Mouse (Mus musculus) megakaryocyte, embryonic 14.5 days (primary cell): ENCODE data around the gene Retreg1.

Experiments used
- FLI1 ChIP-seq: IDR thresholded peaks from 2 replicates; pipeline ENCODE4 v1.6.1; 2012; ENCODE audit warnings: low read length, inconsistent platforms, mixed read lengths
- GATA1 ChIP-seq: IDR thresholded peaks from 3 replicates; pipeline ENCODE4 v1.6.1; 2012; ENCODE audit warnings: mixed read lengths, low read length, inconsistent platforms, borderline replicate concordance

GRCm38 (mm10) chr15:25830426-25830825, 12.6 kb upstream of the Retreg1 start:
- TF ChIP-seq GATA1 = no peak
- TF ChIP-seq FLI1 = no peak
